Mouse (Mus musculus): Measurements from ENCODE around the gene Rbm42.

Rbm42 gene

DNA sequence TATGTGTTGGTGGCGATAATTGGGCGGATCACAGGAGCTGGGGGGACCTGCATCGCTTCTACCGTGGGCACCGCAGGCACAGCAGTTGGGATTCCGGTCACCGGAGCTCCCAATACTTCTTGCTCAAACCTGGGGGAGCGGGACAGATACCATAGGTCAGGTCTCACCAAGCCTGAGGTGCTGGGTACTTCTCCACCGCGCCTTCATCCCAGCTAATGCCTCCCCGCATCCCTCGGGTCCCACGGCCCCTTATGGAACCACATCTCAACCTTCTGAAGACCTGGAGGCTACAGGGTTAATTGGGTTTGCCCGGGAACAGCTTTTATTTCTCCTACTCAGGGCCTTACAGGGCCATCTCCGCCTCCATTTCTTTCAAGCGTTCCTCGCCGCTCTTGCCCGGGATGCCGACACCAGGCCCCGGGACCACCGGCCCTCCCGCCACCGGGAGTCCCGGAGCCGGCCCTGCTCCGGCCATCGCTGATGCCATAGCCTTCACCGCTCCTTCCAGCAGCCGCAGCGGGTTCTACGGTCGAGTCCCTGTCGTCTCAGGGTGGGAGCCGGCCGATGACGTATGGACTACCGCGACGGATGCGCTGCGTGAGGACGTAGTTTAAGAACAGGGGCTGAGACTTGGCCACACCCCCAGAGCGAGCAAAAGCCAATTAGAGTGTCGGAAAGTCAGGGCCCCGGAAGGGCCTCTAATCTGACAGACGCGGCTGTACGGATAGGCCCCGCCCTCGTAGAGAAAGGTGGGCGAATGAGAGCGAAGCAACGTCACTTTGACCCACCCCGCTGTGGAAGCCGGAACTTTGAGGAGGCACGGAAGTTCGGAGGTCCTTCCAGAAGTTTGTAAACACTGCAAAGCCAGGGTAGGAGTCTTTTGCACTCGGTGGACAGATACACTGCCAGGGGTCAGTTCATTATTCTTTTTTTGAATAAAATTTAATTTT is at the start of gene Rbm42:
Rbm42 (minus strand) TSS at position 727 of the 950 bp plus-strand sequence.
- DNase-seq (ENCODE audit: low spot score) = peak; percentile 99

DNA sequence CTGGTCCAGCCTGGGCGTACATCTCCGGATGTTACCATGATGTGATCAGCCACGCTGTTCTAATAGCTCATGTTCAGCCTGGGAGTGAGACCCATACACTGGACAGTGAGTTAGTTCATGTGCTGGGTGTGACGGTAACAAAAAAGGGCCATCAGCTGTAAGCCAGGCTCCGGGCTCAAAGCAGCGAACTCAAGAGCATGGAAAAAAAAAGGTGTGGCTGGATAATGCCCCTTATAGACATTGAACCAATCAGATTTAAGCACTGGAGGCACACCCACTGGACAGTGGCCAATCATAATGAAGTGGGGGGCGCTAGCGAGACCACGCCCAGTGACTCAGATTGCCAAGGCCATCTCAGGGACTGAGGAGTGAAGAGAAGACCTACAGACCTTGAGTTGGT is 48.5 kb upstream of the Rbm42 start, which contains the start of gene 2200002J24Rik:
2200002J24Rik (plus strand) TSS at position 338 of the 400 bp plus-strand sequence.
- DNase-seq (ENCODE audit: low spot score) = peak; percentile 47

DNA sequence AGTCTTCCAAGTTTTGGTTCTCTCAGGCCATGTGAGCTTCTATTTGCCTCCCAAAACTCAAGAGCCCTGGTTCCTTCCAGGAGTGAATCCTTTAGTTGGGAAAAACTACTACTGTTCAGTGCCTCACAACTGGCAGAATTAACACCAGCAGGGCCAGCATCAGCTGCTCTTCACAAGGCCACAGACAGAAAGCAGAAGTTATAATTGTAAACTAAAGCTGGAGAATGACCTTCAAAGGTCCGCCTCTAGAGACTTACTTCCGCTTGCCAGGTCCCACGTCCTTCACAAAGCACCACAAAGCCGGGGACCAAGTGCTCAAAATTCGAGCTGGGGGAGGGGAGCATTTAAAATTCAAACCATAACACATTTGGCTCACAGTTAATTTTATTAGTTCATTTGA is 48.0 kb upstream of the Rbm42 start:
- DNase-seq (ENCODE audit: low spot score) = no peak

DNA sequence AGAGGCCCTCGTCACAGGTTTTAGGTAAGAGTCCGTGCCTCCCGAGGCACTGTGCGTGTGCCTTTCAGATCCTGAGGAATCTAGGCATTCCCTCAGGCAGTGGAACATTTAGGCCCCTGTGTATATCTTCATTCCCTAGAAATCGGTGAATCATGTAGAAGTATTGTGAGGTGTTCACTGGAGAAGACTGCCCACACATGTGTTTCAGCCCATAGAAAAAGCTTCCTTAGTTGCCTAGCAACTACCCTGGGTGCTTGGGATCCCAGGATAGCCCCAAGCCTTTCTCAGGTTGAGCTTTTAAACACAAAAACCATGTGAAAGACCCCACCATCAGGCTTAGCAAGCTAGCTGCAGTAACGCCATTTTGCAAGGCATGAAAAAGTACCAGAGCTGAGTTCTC is 38.2 kb upstream of the Rbm42 start:
- DNase-seq (ENCODE audit: low spot score) = no peak

DNA sequence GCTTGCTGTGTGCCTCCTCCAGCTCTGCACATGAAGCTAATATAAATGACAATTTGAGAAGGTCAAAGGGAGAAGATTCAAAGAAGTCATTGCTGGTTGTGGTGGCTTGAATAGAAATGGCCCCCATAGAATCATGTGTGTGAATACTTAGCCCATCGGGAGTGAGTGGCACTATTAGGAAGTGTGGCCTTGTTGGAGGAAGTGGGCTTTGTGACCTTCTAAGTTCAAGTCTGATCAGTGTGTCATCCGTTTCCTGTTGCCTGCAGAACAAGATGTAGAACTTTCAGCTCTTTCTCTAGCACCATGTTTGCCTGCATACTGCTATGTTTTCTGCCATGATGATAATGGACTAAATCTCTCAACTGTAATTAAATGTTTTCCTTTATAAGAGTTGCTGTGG is 33.3 kb upstream of the Rbm42 start:
- no peak for DNase-seq (ENCODE audit: low spot score)

DNA sequence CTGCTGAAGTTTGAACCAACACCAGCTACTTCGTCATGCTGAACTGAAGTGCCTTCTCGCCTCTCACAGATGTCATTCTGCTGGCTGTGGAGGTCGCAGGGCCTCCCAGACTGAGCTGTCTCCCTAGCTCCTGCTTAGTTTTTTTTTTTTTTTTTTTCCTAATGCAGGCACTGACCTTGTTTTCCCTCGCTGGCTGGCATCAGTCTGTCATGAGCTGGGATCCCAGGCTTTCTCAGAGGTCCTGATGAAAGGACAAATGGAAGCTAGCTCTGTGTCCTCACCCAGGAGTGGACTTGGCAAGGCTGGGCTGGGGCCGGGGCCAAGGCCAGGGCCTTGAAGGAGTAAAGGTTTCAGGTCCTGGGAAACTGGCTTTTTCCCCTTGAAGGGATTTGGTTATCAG is 31.8 kb upstream of the Rbm42 start:
- DNase-seq (ENCODE audit: low spot score) = no peak

DNA sequence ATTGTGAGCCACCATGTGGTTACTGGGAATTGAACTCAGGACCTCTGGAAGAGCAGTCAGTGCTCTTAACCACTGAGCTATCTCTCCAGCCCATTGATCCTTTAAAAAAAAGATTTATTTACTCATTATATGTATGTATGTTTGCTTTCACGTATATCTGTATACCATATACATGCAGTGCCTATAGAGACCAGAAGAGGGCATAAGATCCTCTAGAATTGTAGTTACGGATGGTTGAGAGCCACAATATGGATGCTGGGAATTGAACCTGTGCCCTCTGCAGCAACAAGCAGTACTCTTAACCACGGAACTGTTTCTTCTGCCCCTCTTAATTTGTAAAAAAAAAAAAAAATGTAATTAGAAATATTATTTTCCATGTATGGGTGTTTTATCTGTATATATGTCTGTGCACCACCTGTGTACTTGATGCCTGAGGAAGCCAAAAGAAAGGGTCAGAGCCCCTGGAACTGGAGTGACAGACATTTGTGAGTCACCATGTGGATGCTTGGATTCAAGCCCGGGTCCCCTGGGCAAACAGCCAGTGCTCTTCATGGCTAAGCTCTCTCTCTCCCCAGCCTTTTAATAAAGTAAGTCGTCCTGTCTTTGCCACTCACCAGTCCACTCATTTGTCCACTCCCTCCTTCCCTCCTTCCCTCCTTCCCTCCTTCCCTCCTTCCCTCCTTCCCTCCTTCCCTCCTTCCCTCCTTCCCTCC is 28.3 kb upstream of the Rbm42 start:
- DNase-seq (ENCODE audit: low spot score) = no peak

DNA sequence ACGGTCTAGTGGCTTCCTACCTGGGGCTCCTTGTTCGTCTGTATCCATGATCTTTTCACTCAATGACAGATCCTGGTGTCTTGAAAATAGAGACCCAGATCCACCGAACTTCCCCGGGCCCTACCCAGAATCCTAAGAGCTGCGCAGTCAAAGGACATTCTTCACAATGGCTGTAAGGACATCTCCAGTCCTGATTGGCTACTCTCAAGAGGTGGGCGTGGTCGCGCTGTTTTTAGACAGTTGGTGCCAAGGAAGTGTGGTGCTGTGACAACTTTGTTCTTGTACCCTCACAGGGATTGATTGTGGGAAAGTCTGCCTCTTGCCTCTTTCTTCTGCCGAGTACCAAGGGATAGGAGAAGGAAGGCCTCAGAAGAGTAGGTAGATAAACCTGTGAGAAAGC is 21.4 kb upstream of the Rbm42 start, which contains the start of gene Pmis2:
Pmis2 (minus strand) TSS at position 126 of the 400 bp plus-strand sequence.
- no peak for DNase-seq (ENCODE audit: low spot score)

DNA sequence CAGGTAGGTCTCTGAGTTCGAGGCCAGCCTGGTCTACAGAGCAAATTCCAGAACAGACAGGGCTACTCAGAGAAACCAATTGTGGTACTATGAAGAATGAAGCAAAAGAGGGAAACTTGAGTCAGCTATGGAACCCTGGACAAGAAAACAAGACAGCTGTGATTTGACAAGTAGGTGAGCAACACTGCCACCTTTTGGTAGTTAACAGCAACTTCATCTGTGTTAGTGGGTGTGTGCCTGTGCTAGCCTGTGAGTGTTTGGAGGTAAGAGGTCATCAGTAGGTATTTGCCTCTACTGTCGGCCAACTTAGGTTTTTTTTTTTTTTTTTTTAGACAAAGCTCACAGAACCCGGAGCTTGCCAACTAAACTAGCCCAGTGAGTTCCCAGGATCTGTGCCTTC is 19.1 kb upstream of the Rbm42 start:
- peak; percentile 59 for DNase-seq (ENCODE audit: low spot score)

DNA sequence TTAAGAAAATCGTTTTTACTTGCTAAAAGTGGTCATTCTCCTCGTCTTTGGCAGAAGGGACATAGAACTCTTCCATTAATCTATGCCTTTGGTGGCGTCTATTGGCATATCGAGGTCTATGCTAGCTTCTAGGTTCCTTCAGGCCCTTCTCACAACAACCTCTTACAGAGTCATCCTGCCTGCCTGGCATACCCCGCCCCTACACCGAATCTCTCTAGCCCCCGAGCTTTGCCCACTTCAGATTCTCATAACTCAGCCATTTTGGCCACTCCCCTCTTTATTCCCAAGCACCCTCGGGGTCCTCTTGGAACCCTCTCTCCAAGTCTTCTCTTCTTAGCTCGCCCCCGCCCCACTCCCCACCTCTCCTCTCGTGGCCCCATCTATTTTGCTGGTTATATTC is 15.2 kb upstream of the Rbm42 start:
- DNase-seq (ENCODE audit: low spot score) = peak; percentile 16

DNA sequence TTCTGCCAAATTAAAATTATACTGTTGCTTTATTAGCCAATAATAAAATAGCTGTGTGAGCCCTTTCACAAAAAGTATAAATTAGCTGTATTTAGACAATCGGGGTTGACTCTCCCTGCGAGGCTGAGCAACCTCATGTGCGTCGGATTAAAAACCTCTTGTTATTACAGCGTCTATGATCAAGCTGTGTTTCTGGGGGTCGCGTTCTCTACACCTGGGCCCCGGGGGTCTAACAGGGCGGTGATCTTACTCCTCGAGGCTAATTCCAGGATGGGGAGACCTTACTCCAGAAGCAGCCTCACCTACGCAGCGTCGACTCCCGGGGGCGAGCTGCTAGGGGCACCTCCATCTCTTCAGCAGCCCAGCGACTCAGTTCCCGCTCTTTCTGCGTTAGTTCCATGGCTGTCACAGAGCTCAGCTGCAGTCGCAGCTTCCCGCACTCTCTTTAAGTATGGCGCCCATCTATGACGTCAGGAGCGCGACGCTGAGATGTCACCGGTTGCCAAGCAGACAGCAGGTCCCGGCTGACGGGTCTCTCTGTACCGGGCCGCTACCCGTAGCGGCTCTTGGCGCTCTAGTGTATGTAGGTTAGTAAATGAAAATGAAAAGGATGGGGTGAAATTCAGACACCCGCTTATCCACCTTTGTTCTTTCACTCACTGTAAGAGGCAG is 14.5 kb upstream of the Rbm42 start, which contains the start of gene Haus5:
Haus5 (minus strand) TSS at position 466 of the 672 bp plus-strand sequence.
- DNase-seq (ENCODE audit: low spot score) = peak; percentile 93

DNA sequence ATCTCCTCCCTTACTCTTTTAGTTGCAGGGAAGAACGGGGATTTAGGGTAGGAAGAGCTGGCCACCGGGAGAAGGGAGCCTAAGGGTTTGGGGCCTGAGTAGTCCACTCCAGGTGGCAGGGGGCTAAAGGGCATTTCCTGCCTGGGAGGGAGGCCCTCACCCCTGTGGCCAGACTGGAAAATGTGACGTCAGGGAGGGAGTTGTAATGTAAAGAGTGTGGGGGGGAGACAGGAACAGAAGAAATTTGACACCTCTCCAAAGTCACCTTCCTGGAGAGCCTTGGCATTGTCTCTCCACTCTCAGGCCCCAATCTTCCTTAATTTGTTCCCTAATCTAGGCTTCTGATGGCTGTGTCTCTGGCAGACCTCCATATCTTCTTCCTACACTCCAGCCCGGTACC is 11.0 kb downstream of the Rbm42 start:
- no peak for DNase-seq (ENCODE audit: low spot score)

DNA sequence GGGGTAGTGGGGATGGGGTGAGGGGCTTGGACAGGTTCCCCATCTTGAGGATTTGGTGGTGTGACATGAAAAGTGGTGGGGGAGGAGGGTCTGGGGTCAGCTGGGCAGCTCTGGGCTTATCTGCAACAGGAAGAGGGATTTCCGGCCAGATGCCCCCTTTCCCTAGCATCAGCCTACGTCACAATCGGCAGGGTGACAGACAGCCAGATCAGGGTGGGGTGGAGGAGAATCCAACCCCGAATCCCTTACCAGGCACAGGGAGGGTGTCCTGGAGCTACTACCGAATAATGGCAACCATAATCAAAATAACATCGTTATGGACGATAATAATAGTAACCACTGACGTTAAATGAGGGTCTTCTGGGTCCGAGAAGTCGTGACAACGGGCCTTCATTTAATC is 13.7 kb downstream of the Rbm42 start:
- no peak for DNase-seq (ENCODE audit: low spot score)

DNA sequence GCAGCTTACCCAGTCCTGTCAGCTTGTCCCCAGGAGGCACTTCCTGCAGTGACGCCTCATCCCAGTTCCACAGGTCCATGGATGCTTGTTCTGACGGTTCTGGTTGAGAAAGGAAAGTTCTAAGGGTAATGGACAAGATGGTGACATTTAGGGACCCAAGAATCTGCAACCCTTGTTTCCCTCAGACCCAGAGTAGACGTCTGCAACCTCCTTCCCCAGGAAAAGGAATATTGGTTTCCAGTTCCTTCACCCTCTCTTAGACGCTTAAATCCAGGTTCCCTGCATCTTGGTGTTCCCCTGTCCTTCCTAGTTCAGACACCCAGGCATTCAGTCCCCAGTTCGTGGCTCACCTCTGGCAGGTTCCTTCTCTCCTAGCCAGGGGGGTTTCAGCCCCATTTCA is 14.4 kb downstream of the Rbm42 start, which contains the start of gene Etv2:
Etv2 (minus strand) TSS at position 101 of the 400 bp plus-strand sequence.
- DNase-seq (ENCODE audit: low spot score) = no peak

DNA sequence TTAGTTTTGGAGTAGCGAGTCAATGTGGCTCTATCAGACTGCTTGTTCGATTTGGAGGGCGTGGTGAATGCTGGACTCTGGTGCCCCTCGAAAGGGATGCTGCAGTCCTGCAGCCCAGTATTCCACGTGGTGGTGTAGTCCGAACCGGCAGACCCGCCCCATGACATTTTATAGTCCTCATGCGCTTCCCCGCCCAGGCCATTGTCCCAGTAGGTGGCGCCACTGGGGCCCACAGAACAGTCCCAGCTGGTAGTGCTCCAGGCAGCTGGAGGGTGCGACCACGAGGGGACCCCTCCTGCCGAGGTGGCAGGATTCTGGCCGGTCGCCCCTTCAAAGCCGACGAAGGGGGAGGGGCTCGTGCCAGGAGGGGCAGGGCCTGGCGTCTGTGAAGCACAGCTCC is 15.5 kb downstream of the Rbm42 start:
- peak; percentile 36 for DNase-seq (ENCODE audit: low spot score)

DNA sequence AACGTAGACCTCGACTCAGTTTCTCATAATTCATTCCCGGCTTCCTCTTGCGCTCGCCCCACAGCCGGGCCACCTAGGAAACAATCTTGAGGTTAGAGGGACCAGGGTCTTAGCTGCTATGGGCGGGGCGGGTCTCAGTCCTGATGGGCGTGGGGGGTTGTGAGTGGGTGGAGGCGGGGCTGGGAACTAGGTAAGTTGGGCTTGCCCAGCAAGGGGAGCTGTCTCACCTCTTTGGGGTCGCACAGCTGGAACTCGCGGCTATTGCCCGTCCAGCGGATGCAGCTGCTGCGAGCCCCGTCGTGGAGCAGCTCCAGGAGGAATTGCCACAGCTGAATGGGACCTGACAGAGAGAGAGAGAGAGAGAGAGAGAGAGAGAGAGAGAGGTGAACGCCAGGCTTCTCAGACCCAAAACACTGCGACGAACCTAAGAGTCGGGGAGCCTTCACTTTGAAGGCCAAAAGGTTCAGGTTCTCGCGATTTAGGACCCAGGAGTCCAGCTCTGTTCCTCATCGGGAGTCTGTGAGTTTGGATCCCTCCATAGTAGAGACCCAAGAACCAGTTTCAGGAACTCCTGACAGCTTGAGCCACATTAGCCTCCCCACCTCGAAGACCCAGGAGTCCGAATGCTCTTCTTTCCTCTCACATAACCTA is 16.2 kb downstream of the Rbm42 start:
- no peak for DNase-seq (ENCODE audit: low spot score)

DNA sequence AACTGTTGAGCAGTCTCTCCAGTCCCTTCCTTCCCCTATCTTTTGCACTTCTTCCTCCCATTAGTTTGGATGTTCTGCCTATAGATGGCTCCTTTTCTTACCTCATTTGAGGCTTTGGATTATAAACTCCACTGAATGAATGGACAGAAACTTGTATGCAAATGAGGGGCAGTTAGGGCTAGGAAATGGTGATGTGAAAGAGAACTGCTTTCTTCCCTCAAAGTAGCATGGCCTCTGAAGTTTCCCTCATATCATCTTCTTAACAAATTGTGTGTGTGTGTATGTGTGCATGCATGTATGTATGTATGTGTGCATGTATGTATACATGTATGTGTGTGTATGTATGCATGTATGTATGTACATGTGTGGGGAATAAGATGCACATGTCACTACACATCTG is 21.1 kb downstream of the Rbm42 start:
- DNase-seq (ENCODE audit: low spot score) = no peak

DNA sequence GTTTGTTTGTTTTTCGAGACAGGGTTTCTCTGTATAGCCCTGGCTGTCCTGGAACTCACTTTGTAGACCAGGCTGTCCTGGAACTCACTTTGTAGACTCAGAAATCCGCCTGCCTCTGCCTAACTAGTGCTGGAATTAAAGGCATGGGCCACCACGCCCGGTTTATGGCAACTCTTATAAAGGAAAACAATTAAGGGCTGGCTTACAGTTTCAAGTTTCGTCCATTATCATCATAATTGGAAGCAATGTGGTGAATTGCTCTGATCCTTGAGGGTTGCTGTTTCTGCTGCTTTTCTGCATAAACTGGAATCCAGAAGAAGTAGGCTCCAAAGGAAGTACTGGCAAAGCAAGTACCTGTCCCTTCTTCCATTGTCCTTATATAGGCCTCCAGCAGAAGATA is 23.5 kb downstream of the Rbm42 start:
- DNase-seq (ENCODE audit: low spot score) = no peak

DNA sequence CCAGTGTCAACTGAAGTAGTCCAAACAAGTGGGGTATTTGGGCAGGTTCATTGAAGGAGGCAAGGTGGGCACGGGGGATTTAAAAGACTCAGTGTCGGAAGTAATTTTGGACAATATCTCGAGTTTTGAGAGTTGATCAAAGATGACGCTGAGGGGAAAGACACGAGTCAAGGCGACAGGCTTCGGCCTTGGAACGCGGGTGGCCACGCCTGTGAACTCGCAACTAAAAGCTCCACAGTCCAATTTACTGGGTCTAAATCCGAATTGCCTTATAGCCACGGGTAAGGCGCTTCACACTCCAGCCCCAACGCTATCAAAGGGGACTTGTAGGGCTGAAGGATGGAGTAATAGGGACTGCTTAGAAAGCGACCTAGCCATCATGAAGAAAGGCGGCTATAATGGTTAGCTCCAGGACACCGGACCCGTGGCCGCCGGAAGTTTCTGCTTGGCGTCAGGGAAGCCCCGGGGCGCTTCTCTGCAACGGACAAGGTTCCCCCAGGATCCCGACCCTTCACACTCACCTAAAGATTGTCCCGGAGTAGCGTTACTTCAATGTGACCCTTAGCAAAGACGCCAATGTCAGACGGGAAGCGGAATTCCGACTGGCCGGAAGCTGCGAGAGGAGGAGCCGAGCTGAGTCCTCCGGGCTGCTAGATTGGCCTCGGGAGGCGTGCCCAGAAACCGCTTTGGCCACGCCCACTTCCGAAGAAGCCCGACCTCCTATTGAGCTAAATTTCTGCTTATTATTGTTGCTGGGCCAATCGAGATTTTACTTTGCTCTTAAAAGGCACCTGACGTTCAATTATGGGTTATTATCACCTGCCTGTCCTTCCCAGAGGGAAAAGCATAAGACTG is 24.4 kb downstream of the Rbm42 start, which contains the start of gene Cox6b1:
Cox6b1 (minus strand) TSS at position 622 of the 855 bp plus-strand sequence.
- DNase-seq (ENCODE audit: low spot score) = peak; percentile 88

DNA sequence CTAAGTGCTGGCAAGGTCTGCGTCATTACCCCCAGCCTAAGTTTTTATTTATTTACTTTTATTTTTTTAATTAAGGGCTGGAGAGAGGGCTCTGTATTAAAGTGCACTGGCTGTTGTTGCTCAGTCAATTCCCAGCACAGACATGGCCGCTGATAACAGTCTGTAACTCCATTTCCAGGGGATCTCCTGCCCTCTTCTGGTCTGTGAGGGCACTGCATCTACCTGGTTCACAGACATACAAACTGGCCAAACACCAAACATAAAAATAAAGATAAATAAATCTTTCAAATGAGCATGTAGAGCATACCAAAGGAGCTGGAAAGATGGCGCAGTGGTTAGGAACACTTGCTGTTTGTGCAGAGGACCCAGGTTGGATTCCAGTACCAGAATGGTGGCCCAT is 30.9 kb downstream of the Rbm42 start:
- DNase-seq (ENCODE audit: low spot score) = peak; percentile 40

DNA sequence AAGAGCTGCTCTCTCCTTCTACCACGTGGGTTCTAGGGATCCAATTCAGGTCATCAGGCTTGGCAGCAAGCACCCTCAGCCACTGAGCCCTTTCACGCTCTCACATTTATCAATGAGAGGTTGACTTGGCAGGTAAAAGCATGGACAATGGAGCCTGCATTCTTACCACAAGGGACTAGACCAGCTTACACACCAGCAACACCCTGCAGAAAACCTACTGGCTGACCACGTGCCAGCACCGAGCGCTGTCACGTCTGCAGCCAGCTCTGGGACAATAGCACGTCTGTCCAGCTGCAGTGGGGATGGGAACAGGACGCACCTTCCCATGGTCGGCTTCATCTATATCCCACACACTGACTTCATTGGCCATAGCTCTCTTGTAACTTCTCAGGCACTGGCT is 31.5 kb downstream of the Rbm42 start:
- no peak for DNase-seq (ENCODE audit: low spot score)

All from c-Kit-positive CD71-positive TER-119-positive erythroid progenitor cells, embryonic 14.5 days (primary cell).